Mouse (Mus musculus): ENCODE data around the gene B3galt1.

- TF ChIP-seq GATA1 (IDR thresholded peaks at IDR 0.05; ENCODE audit: low read length) (no peak), TAL1 (IDR thresholded peaks at IDR 0.05; ENCODE audit: low read length) (no peak)
These were observed 463.1 kb downstream of the B3galt1 start for GRCm38 (mm10) chr2:68028811-68029210.
